ENCODE assay signal across 8 mouse cellular contexts in genomic region chr2:94243053-94243916, GRCm38 (mm10).
A peak's percentile ranks its signal among the peaks of the same experiment; 100 is the strongest.
DNase-seq lines count a peak whose midpoint lies in the region; ATAC-seq and TF ChIP-seq lines count a peak whose summit lies in the region.

No protein-coding gene starts in this region.

- TF ChIP-seq CTCF in E14TG2a.4 (conservative IDR thresholded peaks at IDR 0.05; ENCODE audit: low read length) = peak; percentile 16

- peak; percentile 15; the same call in 1 of the 2 replicates for ATAC-seq in frontal cortex, adult (ENCODE audit: low TSS enrichment)

- no peak for DNase-seq in frontal cortex, postnatal 25 days (ENCODE audit: low spot score in 2 of 2)
- DNase-seq in embryo, embryonic 10.5 days (ENCODE audit: low spot score) = peak; percentile 45
- peak; percentile 60 to 79 for DNase-seq in left cerebral cortex, postnatal 36 days (ENCODE audit: low spot score in 2 of 2)
- DNase-seq in right cerebral cortex, postnatal 14 days = peak; percentile 56
- DNase-seq in ovary, adult 18-20 months (ENCODE audit: low spot score) = no peak
- no peak for DNase-seq in kidney, adult 8-10 months

- H3K4me3 ChIP-seq in E14TG2a.4 (replicated peaks; ENCODE audit: low read length) = peak overlapping the region; percentile 79

- H3K36me3 ChIP-seq in E14TG2a.4 (ENCODE audit: insufficient read depth, low read length) = no peaks in the 10 kb centered on the region

- H3K27me3 ChIP-seq in E14TG2a.4 (ENCODE audit: insufficient read depth, low read length) = peaks cover 98% of the 10 kb centered on the region

- peaks cover 69% of the 10 kb centered on the region for H3K4me1 ChIP-seq in E14TG2a.4 (replicated peaks; ENCODE audit: low read depth, low read length)

- no peaks in the 10 kb centered on the region for H3K9me3 ChIP-seq in E14TG2a.4 (ENCODE audit: low read length)

- intact Hi-C loops in left cerebral cortex, postnatal 36 days (cut with DNase I) = loop anchor here (2.0 to 5.0 kb wide), 3 partner anchors 30 to 196 kb away; no protein-coding TSS in a partner anchor

Comparison
In these comparisons a context has a peak if more than half of its experiments do, and no peak if none do; other contexts are left out.
1. DNase-seq: peak in embryo, embryonic 10.5 days (single experiment), left cerebral cortex, postnatal 36 days (2 of 2) and right cerebral cortex, postnatal 14 days (single experiment); none in frontal cortex, postnatal 25 days (0 of 2), ovary, adult 18-20 months (single experiment) and kidney, adult 8-10 months (0 of 2).